Mouse (Mus musculus): Measurements from ENCODE around the gene Snrnp70. TPM values are rescaled to one million over a fixed set of nuclear protein-coding genes. Genes with fewer than 3 reads are reported as not detected.
"Not testable (repeated sequence)": the region's sequence is repeated elsewhere in the genome, so short reads cannot be mapped to it uniquely, and the experiment has no call there.

Gene Snrnp70
- polyA plus RNA-seq, 1 experiment from 2014 or later: 300 TPM

GRCm38 (mm10) chr7:45407836-45408235 lies 12.3 kb upstream of the Snrnp70 start:
- WGBS: 82% methylated on average over 10 of the region's 10 CpGs
- Histone ChIP-seq H3K27me3 (peaks cover 83% of the 10 kb centered on the region), H3K9ac (replicated peaks) (no peak overlapping the region), H3K4me1 (peaks cover 12% of the 10 kb centered on the region), H3K9me3 (no peaks in the 10 kb centered on the region), H3K4me3 (no peak overlapping the region), H3K36me3 (no peaks in the 10 kb centered on the region), H3K27ac (replicated peaks) (no peak overlapping the region), H3K4me2 (replicated peaks) (no peak overlapping the region)
- no peak for ATAC-seq (ENCODE audit: low FRiP score, low read depth)

- no peak overlapping the region for H3K9ac ChIP-seq (replicated peaks)
- peaks cover 69% of the 10 kb centered on the region for H3K27me3 ChIP-seq
- WGBS: 2% methylated on average over 114 of the region's 114 CpGs
- peak overlapping the region; percentile 43 for H3K4me2 ChIP-seq (replicated peaks)
- no peak for ATAC-seq (ENCODE audit: low FRiP score, low read depth)
- peak overlapping the region; percentile 30 for H3K4me3 ChIP-seq
- H3K36me3 ChIP-seq: no peaks in the 10 kb centered on the region
- no peaks in the 10 kb centered on the region for H3K9me3 ChIP-seq
- no peak overlapping the region for H3K27ac ChIP-seq (replicated peaks)
- peaks cover 12% of the 10 kb centered on the region for H3K4me1 ChIP-seq
These were observed 10.9 kb upstream of the Snrnp70 start for GRCm38 (mm10) chr7:45406157-45407156.

DNA sequence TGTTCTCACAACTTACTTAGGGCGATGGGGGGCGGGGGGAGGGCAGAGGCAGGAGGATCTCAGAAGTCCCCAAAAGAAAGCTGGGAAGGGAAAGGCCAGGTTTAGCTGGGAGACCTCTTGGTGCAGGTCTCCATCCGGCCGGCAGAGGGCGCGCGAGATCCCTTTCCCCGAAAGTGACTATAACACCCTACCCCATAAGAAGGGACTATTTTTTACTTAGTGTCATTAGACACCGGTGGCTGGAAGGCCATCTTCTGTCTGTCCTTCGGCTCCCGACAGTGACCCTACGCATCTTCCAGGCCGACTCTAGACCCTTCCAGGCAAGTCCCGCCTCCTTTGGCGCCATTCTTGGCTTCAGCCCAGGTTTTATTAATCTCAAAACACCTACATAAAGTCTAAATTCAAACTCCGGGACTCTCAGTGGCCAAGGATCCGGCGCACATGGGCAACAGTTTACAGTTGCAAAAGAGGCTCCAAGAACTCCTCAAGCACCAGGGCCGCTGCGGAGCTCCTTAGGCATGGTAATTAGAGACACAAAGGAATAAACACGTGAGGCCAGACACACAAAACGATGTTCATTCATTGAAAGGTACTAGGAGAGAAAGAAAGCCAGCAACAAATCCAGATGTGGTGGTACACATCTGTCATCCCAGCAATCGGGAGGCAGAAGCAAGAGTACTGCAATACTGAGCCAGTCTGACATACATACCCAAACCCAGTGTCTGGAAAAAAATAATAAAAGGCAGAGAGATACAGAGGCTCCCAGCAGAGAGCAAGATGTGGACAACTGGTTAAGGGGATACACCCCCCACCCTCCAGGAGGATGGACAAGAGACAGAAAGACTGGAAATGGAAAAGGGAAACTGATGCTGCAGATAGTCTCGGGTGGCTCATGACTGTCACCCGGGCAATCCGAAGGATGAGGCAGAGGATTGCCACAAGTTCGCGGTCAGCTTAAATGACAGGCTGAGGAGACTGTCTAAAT lies 9.8 kb upstream of the Snrnp70 start, which contains the start of gene Kcna7:
Gene Kcna7, plus strand, starts transcription at position 563 of the 985 bp plus-strand sequence.
- 12% methylated on average over 28 of the region's 28 CpGs for WGBS
- ATAC-seq (ENCODE audit: low FRiP score, low read depth): 0 out of 2 replicates have a peak, but pooled peaks have one; percentile 23
- no peak within 1 kb of the TSS; the same call in 1 of the 2 replicates for H3K9ac ChIP-seq (replicated peaks)
- H3K4me1 ChIP-seq: peaks cover 12% of the 10 kb centered on the region
- peaks cover 58% of the 10 kb centered on the region for H3K27me3 ChIP-seq
- no peak within 1 kb of the TSS for H3K27ac ChIP-seq (replicated peaks)
- H3K4me2 ChIP-seq (replicated peaks): peak within 1 kb of the TSS; percentile 43
- H3K4me3 ChIP-seq: peak within 1 kb of the TSS; percentile 30
- H3K36me3 ChIP-seq: no peaks in the 10 kb centered on the region
- no peaks in the 10 kb centered on the region for H3K9me3 ChIP-seq

GRCm38 (mm10) chr7:45403532-45404261 lies 8.2 kb upstream of the Snrnp70 start:
- peaks cover 42% of the 10 kb centered on the region for H3K27me3 ChIP-seq
- ATAC-seq (ENCODE audit: low FRiP score, low read depth): no peak
- H3K9me3 ChIP-seq: no peaks in the 10 kb centered on the region
- H3K9ac ChIP-seq (replicated peaks): no peak overlapping the region
- H3K4me1 ChIP-seq: peaks cover 12% of the 10 kb centered on the region
- WGBS: 48% methylated on average over 6 of the region's 6 CpGs
- no peak overlapping the region for H3K4me3 ChIP-seq
- H3K36me3 ChIP-seq: no peaks in the 10 kb centered on the region
- no peak overlapping the region for H3K27ac ChIP-seq (replicated peaks)
- H3K4me2 ChIP-seq (replicated peaks): no peak overlapping the region

GRCm38 (mm10) chr7:45401521-45402085 lies 6.1 kb upstream of the Snrnp70 start:
- no peak overlapping the region for H3K4me3 ChIP-seq
- peaks cover 10% of the 10 kb centered on the region for H3K4me1 ChIP-seq
- no peak overlapping the region for H3K9ac ChIP-seq (replicated peaks)
- 69% methylated on average over 10 of the region's 10 CpGs for WGBS
- no peaks in the 10 kb centered on the region for H3K36me3 ChIP-seq
- H3K9me3 ChIP-seq: no peaks in the 10 kb centered on the region
- ATAC-seq (ENCODE audit: low FRiP score, low read depth): no peak
- peaks cover 21% of the 10 kb centered on the region for H3K27me3 ChIP-seq
- H3K4me2 ChIP-seq (replicated peaks): no peak overlapping the region
- no peak overlapping the region for H3K27ac ChIP-seq (replicated peaks)

DNA sequence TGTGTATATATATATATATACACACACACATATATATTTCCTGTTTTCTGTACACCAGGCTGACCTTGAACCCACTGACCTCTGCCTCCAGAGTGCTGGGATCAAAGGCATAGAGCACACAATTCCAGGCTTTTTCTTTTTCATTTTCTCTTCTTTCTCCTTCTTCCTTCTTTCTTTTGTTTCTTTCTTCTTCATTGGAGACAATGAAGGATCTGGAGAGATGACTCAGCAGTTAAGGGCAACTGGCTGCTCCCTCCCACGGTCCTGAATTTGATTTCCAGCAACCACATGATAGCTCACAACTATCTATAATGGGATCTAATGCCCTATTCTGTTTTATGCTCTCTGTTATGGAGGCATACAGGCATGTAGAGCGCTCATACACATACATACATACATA lies 1.2 kb upstream of the Snrnp70 start:
- Histone ChIP-seq H3K27me3 (no peaks in the 10 kb centered on the region; the same call in none of the 2 replicates), H3K4me2 (replicated peaks) (no peak overlapping the region), H3K36me3 (peaks cover 17% of the 10 kb centered on the region), H3K9me3 (no peaks in the 10 kb centered on the region), H3K27ac (replicated peaks) (no peak overlapping the region), H3K9ac (replicated peaks) (no peak overlapping the region), H3K4me1 (peaks cover 18% of the 10 kb centered on the region), H3K4me3 (no peak overlapping the region)
- WGBS: 77% methylated on average over 2 of the region's 2 CpGs
- ATAC-seq (ENCODE audit: low FRiP score, low read depth): no peak

- not testable (repeated sequence) for H3K9ac ChIP-seq (replicated peaks); H3K27me3 ChIP-seq; H3K9me3 ChIP-seq
- Histone ChIP-seq H3K4me1 (peaks cover 18% of the 10 kb centered on the region), H3K27ac (replicated peaks) (peak overlapping the region; percentile 71; the same call in 1 of the 2 replicates), H3K4me3 (peak overlapping the region; percentile 88), H3K36me3 (peaks cover 21% of the 10 kb centered on the region), H3K4me2 (replicated peaks) (peak overlapping the region; percentile 54)
- WGBS: 12% methylated on average over 3 of the region's 3 CpGs
- peak; percentile 13 for ATAC-seq (ENCODE audit: low FRiP score, low read depth)
These were observed 814 bp upstream of the Snrnp70 start for GRCm38 (mm10) chr7:45396337-45396775.

DNA sequence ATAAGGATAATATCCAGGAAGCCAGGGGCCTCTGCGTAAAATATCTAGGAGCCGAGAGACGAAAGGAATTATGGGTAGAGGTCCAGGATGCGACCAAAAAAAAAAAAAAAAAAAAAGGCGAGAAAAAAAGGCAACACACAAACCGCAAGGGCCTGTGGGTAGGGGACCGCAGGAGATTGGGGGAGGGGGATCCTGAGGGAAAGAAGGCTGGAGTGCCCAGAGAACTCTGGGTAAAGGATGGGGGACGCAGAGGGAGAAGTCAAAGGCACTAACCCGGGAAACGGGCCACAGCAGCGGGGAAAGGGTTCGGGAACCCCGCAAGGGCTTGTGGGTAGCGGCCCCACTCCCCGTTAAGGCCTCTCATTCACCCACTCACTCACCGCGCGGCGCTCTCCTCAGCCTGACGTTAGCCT lies 407 bp downstream of the Snrnp70 start:
- peak overlapping the region; percentile 99 for H3K27ac ChIP-seq (replicated peaks)
- H3K27me3 ChIP-seq: no peaks in the 10 kb centered on the region; the same call in 1 of the 2 replicates
- peak overlapping the region; percentile 100 for H3K4me2 ChIP-seq (replicated peaks)
- peak overlapping the region; percentile 95 for H3K9ac ChIP-seq (replicated peaks)
- WGBS: 0% methylated on average over 19 of the region's 20 CpGs
- peak overlapping the region; percentile 88 for H3K4me3 ChIP-seq
- ATAC-seq (ENCODE audit: low FRiP score, low read depth): peak; percentile 81
- peaks cover 18% of the 10 kb centered on the region for H3K4me1 ChIP-seq
- no peaks in the 10 kb centered on the region for H3K9me3 ChIP-seq
- peaks cover 32% of the 10 kb centered on the region for H3K36me3 ChIP-seq

- H3K9me3 ChIP-seq: no peaks in the 10 kb centered on the region
- H3K27me3 ChIP-seq: no peaks in the 10 kb centered on the region
- no peaks in the 10 kb centered on the region for H3K4me1 ChIP-seq
- peaks cover 98% of the 10 kb centered on the region for H3K36me3 ChIP-seq
- H3K4me3 ChIP-seq: no peak overlapping the region
- no peak overlapping the region for H3K9ac ChIP-seq (replicated peaks)
- no peak overlapping the region for H3K27ac ChIP-seq (replicated peaks)
- WGBS: 90% methylated on average over 3 of the region's 3 CpGs
- ATAC-seq (ENCODE audit: low FRiP score, low read depth): no peak
- H3K4me2 ChIP-seq (replicated peaks): no peak overlapping the region
These were observed 9.5 kb downstream of the Snrnp70 start for GRCm38 (mm10) chr7:45386077-45386476.

- Histone ChIP-seq H3K9me3 (no peaks in the 10 kb centered on the region), H3K4me3 (no peak overlapping the region), H3K27ac (replicated peaks) (no peak overlapping the region), H3K36me3 (peaks cover 86% of the 10 kb centered on the region), H3K4me1 (peaks cover 4% of the 10 kb centered on the region; the same call in 1 of the 2 replicates), H3K4me2 (replicated peaks) (no peak overlapping the region), H3K27me3 (peaks cover 9% of the 10 kb centered on the region; the same call in 1 of the 2 replicates), H3K9ac (replicated peaks) (no peak overlapping the region)
- no peak for ATAC-seq (ENCODE audit: low FRiP score, low read depth)
- 97% methylated on average over 1 of the region's 1 CpGs for WGBS
These were observed 19.5 kb downstream of the Snrnp70 start for GRCm38 (mm10) chr7:45376057-45376456.

GRCm38 (mm10) chr7:45374620-45375019 lies 20.9 kb downstream of the Snrnp70 start:
- no peak overlapping the region for H3K27ac ChIP-seq (replicated peaks)
- H3K4me1 ChIP-seq: peaks cover 18% of the 10 kb centered on the region
- H3K36me3 ChIP-seq: peaks cover 71% of the 10 kb centered on the region
- ATAC-seq (ENCODE audit: low FRiP score, low read depth): no peak
- no peak overlapping the region for H3K4me3 ChIP-seq
- no peak overlapping the region for H3K9ac ChIP-seq (replicated peaks)
- no peaks in the 10 kb centered on the region for H3K9me3 ChIP-seq
- WGBS: 94% methylated on average over 8 of the region's 8 CpGs
- H3K27me3 ChIP-seq: peaks cover 23% of the 10 kb centered on the region
- H3K4me2 ChIP-seq (replicated peaks): no peak overlapping the region

All from midbrain, embryonic 12.5 days (tissue).